Mouse (Mus musculus): Measurements from ENCODE around the gene Tead4. TPM values are rescaled to one million over a fixed set of nuclear protein-coding genes. Genes with fewer than 3 reads are reported as not detected.

Gene Tead4
- polyA plus RNA-seq, 1 experiment, result not detected

DNA sequence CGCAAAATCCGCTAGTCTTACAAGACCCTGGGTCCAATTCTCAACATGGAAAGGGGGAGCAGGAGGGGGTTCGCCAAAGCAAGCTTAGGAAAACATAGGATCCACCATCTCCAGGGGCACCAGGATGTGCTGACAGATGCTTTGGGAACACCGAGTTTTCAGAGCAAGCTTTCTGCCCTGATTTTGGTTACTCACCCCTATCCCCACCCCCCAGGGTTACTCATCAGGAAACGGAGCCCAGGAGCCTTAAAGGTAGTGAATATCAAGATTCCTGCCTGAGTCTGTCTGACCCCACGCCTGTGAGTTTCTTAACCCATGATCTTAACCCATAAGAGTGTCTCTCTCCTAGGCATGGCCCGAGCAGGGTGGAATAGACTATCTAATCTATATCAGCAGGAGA, 2.4 kb downstream of the Tead4 start:
- peaks cover 53% of the 10 kb centered on the region for H3K27me3 ChIP-seq (ENCODE audit: control insufficient read depth)
- peaks cover 3% of the 10 kb centered on the region; the same call in 1 of the 2 replicates for H3K9me3 ChIP-seq (ENCODE audit: control insufficient read depth, low read length)
- H3K4me1 ChIP-seq (ENCODE audit: control insufficient read depth), result peaks cover 4% of the 10 kb centered on the region; the same call in 1 of the 2 replicates
- no peaks in the 10 kb centered on the region for H3K36me3 ChIP-seq (ENCODE audit: control insufficient read depth)
- no peak overlapping the region for H3K4me3 ChIP-seq (replicated peaks)
- TF ChIP-seq TAL1 (IDR thresholded peaks at IDR 0.05; ENCODE audit: low read length) (no peak), GATA1 (IDR thresholded peaks at IDR 0.05; ENCODE audit: low read length) (no peak)

GRCm38 (mm10) chr6:128296750-128297393, 3.8 kb downstream of the Tead4 start:
- Histone ChIP-seq H3K4me1 (ENCODE audit: control insufficient read depth) (peaks cover 4% of the 10 kb centered on the region; the same call in 1 of the 2 replicates), H3K4me3 (replicated peaks) (no peak overlapping the region), H3K36me3 (ENCODE audit: control insufficient read depth) (no peaks in the 10 kb centered on the region), H3K9me3 (ENCODE audit: control insufficient read depth, low read length) (no peaks in the 10 kb centered on the region), H3K27me3 (ENCODE audit: control insufficient read depth) (peaks cover 46% of the 10 kb centered on the region)
- no peak for TF ChIP-seq GATA1 (IDR thresholded peaks at IDR 0.05; ENCODE audit: low read length)

DNA sequence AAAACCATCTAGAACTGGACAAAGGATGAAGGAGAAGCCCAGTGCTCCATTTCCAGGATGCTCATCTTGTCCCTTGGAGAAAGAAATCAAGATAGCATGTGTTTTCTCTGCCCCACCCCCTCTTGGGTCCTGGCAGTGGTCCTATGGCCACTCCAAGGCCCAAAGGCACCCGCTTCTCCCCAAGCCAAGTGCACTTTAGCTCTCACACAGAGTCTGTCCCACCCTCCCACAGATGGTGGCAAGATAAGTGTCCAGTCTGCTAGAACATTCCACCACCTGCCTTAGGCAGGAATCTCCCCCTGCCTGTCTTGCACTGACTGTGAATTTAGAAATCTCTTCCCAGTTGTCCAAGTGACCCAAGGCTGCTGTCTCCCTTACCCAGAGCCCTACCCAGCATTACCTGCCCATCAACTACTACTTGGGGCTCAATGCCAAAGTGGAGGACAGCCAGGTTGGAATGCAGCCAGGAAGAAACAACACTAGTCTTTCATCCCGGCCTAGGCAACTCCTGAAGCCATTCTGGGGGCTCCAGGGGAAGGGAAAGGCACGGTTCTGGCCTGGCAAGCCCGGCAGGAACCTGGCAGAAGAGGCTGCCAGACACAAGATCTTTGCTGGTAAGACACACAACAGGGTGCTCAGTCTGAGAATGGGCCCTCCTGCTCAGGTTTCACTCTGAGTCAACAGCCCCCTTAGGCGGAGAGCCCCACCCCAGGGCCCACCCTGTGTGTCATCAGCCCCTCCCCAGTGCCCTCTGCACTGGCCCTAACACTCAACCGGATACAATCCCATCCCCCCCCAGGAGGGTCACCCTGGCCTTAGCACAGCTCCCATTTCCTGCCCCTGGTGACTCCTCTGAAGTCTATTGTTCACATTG, 4.5 kb downstream of the Tead4 start:
- no peaks in the 10 kb centered on the region for H3K9me3 ChIP-seq (ENCODE audit: control insufficient read depth, low read length)
- H3K27me3 ChIP-seq (ENCODE audit: control insufficient read depth), result peaks cover 39% of the 10 kb centered on the region
- no peaks in the 10 kb centered on the region for H3K36me3 ChIP-seq (ENCODE audit: control insufficient read depth)
- no peak for TF ChIP-seq TAL1 (IDR thresholded peaks at IDR 0.05; ENCODE audit: low read length)
- no peak overlapping the region for H3K4me3 ChIP-seq (replicated peaks)
- H3K4me1 ChIP-seq (ENCODE audit: control insufficient read depth), result peaks cover 4% of the 10 kb centered on the region; the same call in 1 of the 2 replicates

DNA sequence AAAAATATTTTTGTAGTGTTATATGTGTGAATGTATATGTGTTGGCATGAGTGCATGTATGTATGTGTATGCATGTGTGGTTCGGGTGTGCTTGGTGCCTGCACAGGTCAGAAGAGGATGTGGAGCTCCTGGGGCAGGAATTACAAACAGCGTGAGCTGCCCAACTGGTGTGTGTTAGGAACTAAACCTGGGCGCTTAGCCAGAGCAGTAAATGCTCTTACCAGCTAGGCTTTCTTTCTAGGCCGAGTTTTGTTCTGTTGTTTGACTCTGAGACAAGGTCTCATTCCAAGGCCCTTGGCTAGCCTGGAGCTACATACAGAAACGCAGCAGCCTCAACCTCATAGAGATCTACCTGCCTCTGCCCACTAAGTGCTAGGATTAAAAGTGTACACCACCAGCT, 9.3 kb downstream of the Tead4 start:
- Histone ChIP-seq H3K4me1 (ENCODE audit: control insufficient read depth) (no peaks in the 10 kb centered on the region), H3K9me3 (ENCODE audit: control insufficient read depth, low read length) (no peaks in the 10 kb centered on the region), H3K4me3 (replicated peaks) (no peak overlapping the region), H3K36me3 (ENCODE audit: control insufficient read depth) (no peaks in the 10 kb centered on the region), H3K27me3 (ENCODE audit: control insufficient read depth) (no peaks in the 10 kb centered on the region)
- TF ChIP-seq GATA1 (IDR thresholded peaks at IDR 0.05; ENCODE audit: low read length) (no peak), TAL1 (IDR thresholded peaks at IDR 0.05; ENCODE audit: low read length) (no peak)

DNA sequence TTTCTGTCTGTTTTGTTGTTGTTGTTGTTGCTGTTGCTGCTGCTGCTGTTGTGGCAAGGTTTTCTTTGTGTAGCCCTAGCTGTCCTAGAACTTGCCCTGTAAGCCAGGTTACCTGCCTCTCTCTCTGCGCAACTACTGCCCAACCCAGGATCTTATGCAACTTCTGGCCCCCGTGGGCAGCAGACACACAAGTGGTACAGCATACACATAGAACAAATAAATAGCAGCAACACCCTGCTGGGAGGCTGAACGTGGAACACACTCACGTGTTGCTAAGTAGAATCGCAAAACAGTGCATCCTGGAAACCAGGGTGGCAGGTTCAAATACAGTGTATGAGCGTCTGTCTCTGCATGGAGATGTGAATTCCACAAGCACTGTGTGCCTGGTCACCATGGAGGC, 11.9 kb downstream of the Tead4 start:
- Histone ChIP-seq H3K36me3 (ENCODE audit: control insufficient read depth) (no peaks in the 10 kb centered on the region), H3K27me3 (ENCODE audit: control insufficient read depth) (no peaks in the 10 kb centered on the region), H3K4me3 (replicated peaks) (no peak overlapping the region), H3K4me1 (ENCODE audit: control insufficient read depth) (peaks cover 5% of the 10 kb centered on the region), H3K9me3 (ENCODE audit: control insufficient read depth, low read length) (no peaks in the 10 kb centered on the region)
- no peak for TF ChIP-seq GATA1 (IDR thresholded peaks at IDR 0.05; ENCODE audit: low read length)
- no peak for TF ChIP-seq TAL1 (IDR thresholded peaks at IDR 0.05; ENCODE audit: low read length)

- Histone ChIP-seq H3K4me1 (ENCODE audit: control insufficient read depth) (peaks cover 5% of the 10 kb centered on the region), H3K36me3 (ENCODE audit: control insufficient read depth) (no peaks in the 10 kb centered on the region), H3K9me3 (ENCODE audit: control insufficient read depth, low read length) (no peaks in the 10 kb centered on the region), H3K27me3 (ENCODE audit: control insufficient read depth) (no peaks in the 10 kb centered on the region), H3K4me3 (replicated peaks) (no peak overlapping the region)
- TF ChIP-seq GATA1 (IDR thresholded peaks at IDR 0.05; ENCODE audit: low read length), result no peak
- no peak for TF ChIP-seq TAL1 (IDR thresholded peaks at IDR 0.05; ENCODE audit: low read length)
Measured at GRCm38 (mm10) chr6:128285792-128286430, 14.7 kb downstream of the Tead4 start.

GRCm38 (mm10) chr6:128282126-128282525, 18.5 kb downstream of the Tead4 start:
- no peaks in the 10 kb centered on the region for H3K27me3 ChIP-seq (ENCODE audit: control insufficient read depth)
- no peaks in the 10 kb centered on the region for H3K9me3 ChIP-seq (ENCODE audit: control insufficient read depth, low read length)
- no peaks in the 10 kb centered on the region for H3K36me3 ChIP-seq (ENCODE audit: control insufficient read depth)
- peaks cover 5% of the 10 kb centered on the region for H3K4me1 ChIP-seq (ENCODE audit: control insufficient read depth)
- H3K4me3 ChIP-seq (replicated peaks), result no peak overlapping the region
- no peak for TF ChIP-seq GATA1 (IDR thresholded peaks at IDR 0.05; ENCODE audit: low read length)
- no peak for TF ChIP-seq TAL1 (IDR thresholded peaks at IDR 0.05; ENCODE audit: low read length)

DNA sequence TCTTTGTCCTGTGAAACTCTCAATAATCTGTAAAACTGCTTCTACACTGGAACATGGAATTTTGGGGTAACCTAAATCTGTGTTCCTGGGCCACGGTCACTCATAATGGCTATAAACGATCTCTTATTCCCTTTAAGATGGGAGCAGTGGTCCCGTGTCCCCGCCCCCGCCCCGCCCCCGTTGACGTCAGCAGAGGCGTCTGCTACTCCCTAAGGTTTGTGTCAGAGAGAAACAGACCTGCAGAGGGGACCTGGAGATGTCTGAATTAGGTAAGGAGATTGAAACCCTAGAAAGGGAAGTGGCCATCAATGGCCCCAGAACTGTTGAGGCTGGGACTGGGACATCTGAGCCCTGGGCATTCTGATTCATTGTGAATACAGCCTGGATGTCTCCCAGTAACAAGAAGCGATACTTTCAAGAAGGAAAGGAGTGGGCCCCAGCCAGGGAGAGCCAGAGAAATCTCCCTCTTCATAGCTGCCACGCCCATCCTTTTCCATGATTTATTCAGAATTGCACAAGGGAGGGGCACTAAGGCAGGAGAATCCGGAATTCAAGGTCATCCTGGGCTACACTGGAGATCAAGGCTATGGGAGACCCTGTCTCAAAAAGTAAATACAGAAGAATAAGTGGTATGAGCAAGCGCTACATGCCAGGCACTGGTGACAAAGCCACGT, 20.0 kb downstream of the Tead4 start:
- Histone ChIP-seq H3K4me1 (ENCODE audit: control insufficient read depth) (no peaks in the 10 kb centered on the region), H3K27me3 (ENCODE audit: control insufficient read depth) (no peaks in the 10 kb centered on the region), H3K36me3 (ENCODE audit: control insufficient read depth) (no peaks in the 10 kb centered on the region), H3K4me3 (replicated peaks) (no peak overlapping the region), H3K9me3 (ENCODE audit: control insufficient read depth, low read length) (no peaks in the 10 kb centered on the region)
- no peak for TF ChIP-seq TAL1 (IDR thresholded peaks at IDR 0.05; ENCODE audit: low read length)
- TF ChIP-seq GATA1 (IDR thresholded peaks at IDR 0.05; ENCODE audit: low read length), result no peak
